Mouse (Mus musculus): ENCODE measurements around the gene Cxcl13. TPM values are rescaled to one million over a fixed set of nuclear protein-coding genes. Genes with fewer than 3 reads are reported as not detected.

Cxcl13 gene
- total and polyA plus RNA-seq, 3 experiments, result not detected

DNA sequence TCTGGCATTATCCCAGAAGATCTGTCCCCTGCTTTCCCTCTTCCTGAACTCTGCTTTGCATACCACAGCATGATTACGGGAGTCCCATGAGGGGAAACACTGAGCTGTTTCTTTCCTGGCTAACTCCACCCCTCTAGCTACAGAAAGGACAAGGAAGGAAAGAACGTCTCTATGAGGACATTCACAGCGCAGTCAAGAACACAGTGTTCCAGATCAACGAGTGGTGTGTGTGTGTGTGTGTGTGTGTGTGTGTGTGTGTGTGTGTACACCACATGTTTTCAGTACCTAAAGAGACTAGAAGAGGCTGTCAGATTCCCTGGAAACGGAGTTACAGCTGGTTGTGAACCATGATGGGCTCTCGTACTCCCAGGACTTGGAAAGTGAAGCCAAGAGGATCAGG lies 38.3 kb upstream of the Cxcl13 start:
- Histone ChIP-seq H3K9me3 (replicated peaks; ENCODE audit: insufficient read depth, low read length) (no peaks in the 10 kb centered on the region), H3K27me3 (ENCODE audit: control insufficient read depth in 1 of 2, insufficient read depth in 2 of 2, low read length in 2 of 2) (no peaks in the 10 kb centered on the region), H3K79me2 (ENCODE audit: control insufficient read depth, insufficient read depth, low read length, poor library complexity) (no peaks in the 10 kb centered on the region), H3K27ac (ENCODE audit: control insufficient read depth, low read depth, low read length) (no peak overlapping the region), H3K36me3 (ENCODE audit: control insufficient read depth in 1 of 2, insufficient read depth in 2 of 2, low read length in 2 of 2) (no peaks in the 10 kb centered on the region), H3K4me1 (ENCODE audit: control insufficient read depth in 1 of 2, insufficient read depth in 2 of 2, low read length in 2 of 2) (no peaks in the 10 kb centered on the region), H3K4me3 (ENCODE audit: control insufficient read depth in 1 of 2, insufficient read depth in 1 of 2, low read depth in 2 of 2, low read length in 2 of 2) (no peak overlapping the region), H3K9ac (ENCODE audit: control insufficient read depth, low read depth, low read length, poor library complexity, severe bottlenecking) (no peak overlapping the region)
- TF ChIP-seq ZNF384 (IDR thresholded peaks at IDR 0.05; ENCODE audit: low read depth, low read length), result no peak
- no peak for TF ChIP-seq POLR2A (IDR thresholded peaks at IDR 0.05; ENCODE audit: control insufficient read depth in 1 of 2, insufficient read depth in 1 of 2, low read depth in 1 of 2, low read length in 2 of 2, poor library complexity in 1 of 2)
- no peak for TF ChIP-seq MAX (IDR thresholded peaks at IDR 0.05; ENCODE audit: low read length)
- TF ChIP-seq ZKSCAN1 (IDR thresholded peaks at IDR 0.05; ENCODE audit: low read depth, low read length), result no peak
- no peak for TF ChIP-seq MAZ (IDR thresholded peaks at IDR 0.05; ENCODE audit: low read depth, low read length)
- TF ChIP-seq BHLHE40 (IDR thresholded peaks at IDR 0.05; ENCODE audit: borderline replicate concordance, low read depth, low read length), result no peak
- TF ChIP-seq CTCF (IDR thresholded peaks at IDR 0.05 in 2 of 3, conservative IDR thresholded peaks at IDR 0.05 in 1 of 3; ENCODE audit: control insufficient read depth in 1 of 3, insufficient read depth in 1 of 3, low read depth in 2 of 3, low read length in 3 of 3, poor library complexity in 1 of 3, severe bottlenecking in 1 of 3), result no peak
- TF ChIP-seq ELF1 (IDR thresholded peaks at IDR 0.05; ENCODE audit: low read depth, low read length), result no peak
- TF ChIP-seq TAL1 (IDR thresholded peaks at IDR 0.05; ENCODE audit: low read length), result no peak
- no peak for TF ChIP-seq SMC3 (IDR thresholded peaks at IDR 0.05; ENCODE audit: low read depth, low read length)
- DNase-seq (ENCODE audit: low read depth, low spot score), result no peak

DNA sequence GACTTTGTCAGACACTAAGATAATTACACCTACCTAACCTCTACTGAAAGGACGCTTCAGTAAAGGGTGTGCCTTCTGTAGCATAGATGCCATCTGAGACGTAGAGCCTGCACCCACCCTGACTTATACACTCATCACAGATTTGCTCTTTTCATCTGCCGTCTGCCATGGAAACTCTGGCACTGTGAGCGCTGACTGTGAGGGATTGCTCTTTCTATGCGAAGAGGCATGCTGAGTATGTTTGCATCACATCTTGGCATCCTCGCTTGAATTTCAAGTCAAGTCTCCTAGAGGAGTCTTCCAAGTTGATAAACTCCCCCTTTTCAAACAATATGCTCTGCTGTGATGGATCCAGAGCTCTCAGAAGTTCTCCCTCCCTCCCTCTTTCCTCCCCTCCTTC lies 32.7 kb upstream of the Cxcl13 start:
- Histone ChIP-seq H3K79me2 (ENCODE audit: control insufficient read depth, insufficient read depth, low read length, poor library complexity) (no peaks in the 10 kb centered on the region), H3K36me3 (ENCODE audit: control insufficient read depth in 1 of 2, insufficient read depth in 2 of 2, low read length in 2 of 2) (no peaks in the 10 kb centered on the region), H3K4me3 (ENCODE audit: control insufficient read depth in 1 of 2, insufficient read depth in 1 of 2, low read depth in 2 of 2, low read length in 2 of 2) (no peak overlapping the region), H3K9me3 (replicated peaks; ENCODE audit: insufficient read depth, low read length) (no peaks in the 10 kb centered on the region), H3K27me3 (ENCODE audit: control insufficient read depth in 1 of 2, insufficient read depth in 2 of 2, low read length in 2 of 2) (no peaks in the 10 kb centered on the region), H3K9ac (ENCODE audit: control insufficient read depth, low read depth, low read length, poor library complexity, severe bottlenecking) (no peak overlapping the region), H3K4me1 (ENCODE audit: control insufficient read depth in 1 of 2, insufficient read depth in 2 of 2, low read length in 2 of 2) (no peaks in the 10 kb centered on the region), H3K27ac (ENCODE audit: control insufficient read depth, low read depth, low read length) (no peak overlapping the region)
- DNase-seq (ENCODE audit: low read depth, low spot score), result no peak
- TF ChIP-seq JUND (IDR thresholded peaks at IDR 0.05; ENCODE audit: low read depth, low read length) (no peak), TAL1 (IDR thresholded peaks at IDR 0.05; ENCODE audit: low read length) (no peak), ZMIZ1 (IDR thresholded peaks at IDR 0.05; ENCODE audit: low read depth, low read length) (no peak), NRF1 (IDR thresholded peaks at IDR 0.05; ENCODE audit: insufficient read depth, low read depth, low read length, poor library complexity, severe bottlenecking) (no peak), MAFK (IDR thresholded peaks at IDR 0.05; ENCODE audit: borderline replicate concordance, low read depth, low read length) (no peak), EP300 (IDR thresholded peaks at IDR 0.05; ENCODE audit: low read depth in 1 of 2, low read length in 2 of 2) (no peak), HCFC1 (IDR thresholded peaks at IDR 0.05; ENCODE audit: low read depth, low read length) (no peak), ZKSCAN1 (IDR thresholded peaks at IDR 0.05; ENCODE audit: low read depth, low read length) (no peak), SMC3 (IDR thresholded peaks at IDR 0.05; ENCODE audit: low read depth, low read length) (no peak), POLR2A (IDR thresholded peaks at IDR 0.05; ENCODE audit: control insufficient read depth in 1 of 2, insufficient read depth in 1 of 2, low read depth in 1 of 2, low read length in 2 of 2, poor library complexity in 1 of 2) (no peak), UBTF (IDR thresholded peaks at IDR 0.05; ENCODE audit: borderline replicate concordance, insufficient read depth, low read depth, low read length) (no peak), KAT2A (conservative IDR thresholded peaks at IDR 0.05; ENCODE audit: low read depth, low read length) (no peak), POLR2AphosphoS5 (IDR thresholded peaks at IDR 0.05; ENCODE audit: borderline replicate concordance, low read depth, low read length) (no peak)

Measured in MEL (cell line).